Mouse (Mus musculus) right cerebral cortex, postnatal 36 days (tissue): ENCODE data around the gene Uchl3.
A peak's percentile ranks its signal among the peaks of the same experiment; 100 is the strongest.

Experiments used
- DNase-seq, 2 experiments: peaks; one replicate each; pipeline ENCODE4 v3.0.0; 2022; ENCODE audit warnings: low spot score in 2 of 2, mixed read lengths in 1 of 2

Gene Uchl3

GRCm38 (mm10) chr14:101653581-101654525, at the start of gene Uchl3:
Gene Uchl3, plus strand, starts transcription at chr14:101653967.
- peak; percentile 90 to 91 for DNase-seq

- no peak for DNase-seq
Observed at GRCm38 (mm10) chr14:101605843-101606242, 47.9 kb upstream of the Uchl3 start.

GRCm38 (mm10) chr14:101607631-101608518, 45.9 kb upstream of the Uchl3 start:
- peak; percentile 5 to 11 for DNase-seq

- DNase-seq, result peak; percentile 39 to 43
Observed at GRCm38 (mm10) chr14:101608519-101609368, 45.0 kb upstream of the Uchl3 start, which contains the start of gene Tbc1d4. Gene Tbc1d4, minus strand, starts transcription at chr14:101609191.

- no peak for DNase-seq
Observed at GRCm38 (mm10) chr14:101610701-101611100, 43.1 kb upstream of the Uchl3 start.

- no peak for DNase-seq
Observed at GRCm38 (mm10) chr14:101613206-101613605, 40.6 kb upstream of the Uchl3 start.

- no peak for DNase-seq
Observed at GRCm38 (mm10) chr14:101616178-101616577, 37.6 kb upstream of the Uchl3 start.

GRCm38 (mm10) chr14:101617680-101618079, 36.1 kb upstream of the Uchl3 start:
- DNase-seq, result no peak

GRCm38 (mm10) chr14:101630548-101630947, 23.2 kb upstream of the Uchl3 start:
- no peak for DNase-seq

- no peak for DNase-seq
Observed at GRCm38 (mm10) chr14:101635765-101636164, 18.0 kb upstream of the Uchl3 start.

GRCm38 (mm10) chr14:101637381-101637780, 16.4 kb upstream of the Uchl3 start:
- no peak for DNase-seq

GRCm38 (mm10) chr14:101640153-101640843, 13.5 kb upstream of the Uchl3 start, which contains the start of gene Commd6:
Gene Commd6, minus strand, starts transcription at chr14:101640686.
- peak; percentile 92 to 94 for DNase-seq

- DNase-seq, result no peak
Observed at GRCm38 (mm10) chr14:101644948-101645347, 8.8 kb upstream of the Uchl3 start.

GRCm38 (mm10) chr14:101650551-101650950, 3.2 kb upstream of the Uchl3 start:
- DNase-seq, result no peak

- DNase-seq, result no peak
Observed at GRCm38 (mm10) chr14:101652571-101652970, 1.2 kb upstream of the Uchl3 start.

GRCm38 (mm10) chr14:101654526-101654909, 751 bp downstream of the Uchl3 start:
- no peak for DNase-seq

- DNase-seq, result no peak
Observed at GRCm38 (mm10) chr14:101656307-101656706, 2.5 kb downstream of the Uchl3 start.

- no peak for DNase-seq
Observed at GRCm38 (mm10) chr14:101661654-101662412, 8.1 kb downstream of the Uchl3 start.

GRCm38 (mm10) chr14:101664274-101664673, 10.5 kb downstream of the Uchl3 start:
- no peak for DNase-seq

- no peak for DNase-seq
Observed at GRCm38 (mm10) chr14:101666056-101666455, 12.3 kb downstream of the Uchl3 start.
